Mouse (Mus musculus): ENCODE measurements at regions not wholly inside any gene's neighbourhood (a gene's known extent, or its start where the extent isn't known, plus 50 kb on each side); places are given as distances from the start of the nearest gene placed in this dataset.
"Not testable (repeated sequence)": the region's sequence is repeated elsewhere in the genome, so short reads cannot be mapped to it uniquely, and the experiment has no call there.

DNA sequence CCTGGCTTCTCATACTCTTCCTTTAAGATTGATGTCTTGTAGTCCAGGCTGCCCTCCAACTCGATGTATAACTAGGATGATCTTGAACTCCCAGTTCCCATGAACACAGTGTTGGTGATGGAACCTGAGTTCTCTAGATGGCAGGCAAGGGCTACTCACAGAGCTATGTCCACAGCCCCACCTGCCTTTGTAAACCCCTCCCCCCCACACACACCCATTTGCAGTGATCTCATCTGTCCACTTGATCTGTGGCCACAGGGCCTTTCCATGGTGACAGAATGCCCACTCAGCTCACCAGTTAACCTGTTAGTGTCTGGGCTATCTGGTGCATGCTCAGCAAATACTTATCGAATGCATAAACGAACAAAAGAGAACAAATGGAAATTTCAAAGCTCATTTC, 176.4 kb downstream of the Nucb2 start:
- no peak for DNase-seq (ENCODE audit: low spot score in 2 of 2)

DNA sequence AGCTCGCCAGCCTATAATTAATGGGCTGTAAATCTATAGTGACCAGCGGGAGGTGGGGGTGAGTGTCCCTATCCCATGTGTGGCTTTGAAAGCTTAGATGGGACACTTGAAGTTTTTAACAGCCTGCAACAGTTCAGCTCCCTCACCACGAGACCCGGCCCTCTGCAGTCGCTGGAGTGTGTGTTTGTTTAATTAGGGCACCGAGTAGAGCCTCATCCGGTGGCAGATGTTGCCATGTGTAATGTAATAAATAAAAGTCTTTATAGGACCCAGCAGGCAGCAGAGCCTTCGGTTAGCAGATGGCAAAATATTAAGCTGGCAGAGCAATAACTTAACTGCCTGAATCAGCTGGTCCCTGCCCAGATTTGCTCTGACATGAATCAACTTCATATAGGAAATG, 177.1 kb downstream of the Nucb2 start:
- no peak for DNase-seq (ENCODE audit: low spot score in 2 of 2)

DNA sequence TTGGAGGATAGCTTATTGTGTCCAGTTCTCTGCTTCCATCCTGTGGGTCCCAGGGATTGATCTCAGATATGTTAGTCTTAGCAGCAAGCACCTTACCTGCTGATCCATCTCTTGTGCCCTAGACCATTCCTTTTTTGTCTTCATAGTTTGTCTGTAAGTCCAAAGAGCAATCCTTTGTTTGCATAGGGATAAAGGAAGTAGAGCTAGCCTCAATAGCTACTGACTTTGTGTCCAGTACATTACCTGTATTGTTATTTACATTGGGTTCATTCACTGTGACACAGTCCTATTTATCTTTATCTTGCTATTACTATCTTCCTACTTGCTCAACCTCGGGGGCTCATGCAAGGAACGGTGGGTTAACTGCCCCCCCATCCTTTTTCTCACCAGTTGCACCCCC, 196.2 kb downstream of the Nucb2 start:
- DNase-seq (ENCODE audit: low spot score in 2 of 2), result no peak

DNA sequence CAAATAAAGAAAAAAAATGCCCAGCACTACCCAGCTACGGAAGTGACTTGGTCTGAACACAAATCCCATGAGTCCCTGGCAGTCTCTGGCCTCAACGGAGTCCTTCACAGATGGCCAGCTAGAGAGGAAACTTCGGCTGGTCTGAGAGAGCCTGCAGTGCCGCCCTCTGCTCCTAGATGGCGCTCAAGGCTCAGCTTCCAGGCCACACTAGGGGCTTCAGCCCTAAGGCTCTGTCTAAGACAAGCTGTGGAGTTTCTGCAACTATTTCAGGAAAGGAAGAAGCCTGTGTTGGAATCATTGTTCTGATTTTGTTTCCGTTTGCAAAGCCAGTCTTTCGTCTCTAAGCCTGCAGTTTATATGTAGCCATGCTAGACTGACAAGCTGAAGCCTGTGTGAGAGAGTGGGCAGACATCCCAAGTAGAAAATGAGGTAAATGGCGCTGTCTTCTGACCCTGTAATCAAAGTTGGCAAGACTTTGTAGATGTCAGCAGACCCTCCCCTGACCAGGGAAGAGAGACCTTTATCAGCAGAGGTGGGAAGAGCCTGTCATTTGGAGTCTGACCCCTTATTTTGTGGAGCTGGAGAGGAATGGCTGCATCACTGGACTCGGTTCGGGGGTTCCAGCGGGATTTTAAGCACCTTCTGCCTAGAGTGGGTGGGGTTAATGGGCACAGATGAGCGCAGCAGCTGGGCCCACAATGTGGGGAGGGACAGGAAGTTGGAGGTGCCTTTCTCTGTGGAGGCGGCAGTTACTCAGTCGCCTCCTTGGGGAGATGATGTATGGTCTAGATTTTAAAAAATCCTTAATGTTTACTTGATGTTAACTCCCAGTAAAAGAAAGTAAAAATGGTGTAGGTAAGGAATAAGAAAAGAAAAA, 197.5 kb downstream of the Nucb2 start:
- peak; percentile 86 to 91 for DNase-seq (ENCODE audit: low spot score in 2 of 2)

DNA sequence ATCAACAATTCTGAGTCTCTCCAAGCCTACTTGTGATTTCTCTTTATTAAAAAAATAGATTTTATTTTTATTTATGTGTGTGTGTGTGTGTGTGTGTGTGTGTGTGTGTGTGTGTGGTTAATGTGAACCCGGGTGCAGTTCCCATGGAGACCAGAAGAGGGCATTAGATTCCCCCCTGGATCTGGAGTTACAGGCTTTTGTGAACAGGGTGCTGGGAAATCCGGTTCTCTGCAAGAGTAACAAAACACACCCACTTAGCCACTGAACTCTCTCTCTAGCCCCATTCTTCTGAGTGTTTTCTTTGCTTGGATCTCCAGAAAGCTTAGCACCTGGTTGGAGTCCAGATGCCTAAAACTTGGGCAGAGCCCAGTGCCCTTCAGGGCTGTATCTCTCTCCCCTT, 198.4 kb downstream of the Nucb2 start:
- DNase-seq (ENCODE audit: low spot score in 2 of 2), result no peak

DNA sequence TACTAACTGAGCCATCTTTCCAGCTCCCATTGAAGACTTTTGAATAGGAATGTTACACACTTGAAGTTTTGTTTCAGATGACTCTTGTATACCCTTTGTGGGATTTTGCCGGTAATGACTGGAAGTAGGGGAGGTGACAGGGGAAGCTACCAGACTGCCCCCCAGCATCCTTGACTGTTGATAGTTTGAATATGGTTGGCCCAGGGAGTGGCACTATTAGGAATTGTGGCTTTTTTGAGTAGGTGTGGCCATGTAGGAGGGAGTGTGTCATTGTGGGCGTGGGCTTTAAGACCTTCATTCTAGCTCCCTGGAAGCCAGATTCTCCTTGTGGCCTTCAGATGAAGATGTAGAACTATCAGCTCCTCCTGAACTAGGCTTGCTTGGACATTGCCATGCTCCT, 207.4 kb downstream of the Nucb2 start:
- no peak for DNase-seq (ENCODE audit: low spot score in 2 of 2)

DNA sequence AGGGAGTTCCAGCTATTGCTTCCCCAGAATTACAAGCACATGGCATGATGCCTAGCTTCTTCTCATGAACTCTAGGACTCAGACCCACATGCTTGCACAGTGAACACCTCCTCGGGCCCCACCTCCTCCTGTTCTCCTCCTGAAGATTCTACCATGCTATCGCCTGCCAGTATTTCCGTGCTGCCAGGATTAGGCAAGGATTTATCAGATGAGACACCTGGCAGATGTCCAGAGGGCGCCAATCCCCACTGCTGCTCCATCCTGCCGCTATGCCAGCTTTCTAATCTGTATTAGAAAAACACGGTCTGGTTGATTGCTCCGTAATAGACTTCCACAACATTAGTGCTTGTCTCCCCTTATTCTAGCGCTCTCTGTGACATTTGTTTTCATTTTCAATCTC, 209.0 kb downstream of the Nucb2 start:
- DNase-seq (ENCODE audit: low spot score in 2 of 2), result no peak

DNA sequence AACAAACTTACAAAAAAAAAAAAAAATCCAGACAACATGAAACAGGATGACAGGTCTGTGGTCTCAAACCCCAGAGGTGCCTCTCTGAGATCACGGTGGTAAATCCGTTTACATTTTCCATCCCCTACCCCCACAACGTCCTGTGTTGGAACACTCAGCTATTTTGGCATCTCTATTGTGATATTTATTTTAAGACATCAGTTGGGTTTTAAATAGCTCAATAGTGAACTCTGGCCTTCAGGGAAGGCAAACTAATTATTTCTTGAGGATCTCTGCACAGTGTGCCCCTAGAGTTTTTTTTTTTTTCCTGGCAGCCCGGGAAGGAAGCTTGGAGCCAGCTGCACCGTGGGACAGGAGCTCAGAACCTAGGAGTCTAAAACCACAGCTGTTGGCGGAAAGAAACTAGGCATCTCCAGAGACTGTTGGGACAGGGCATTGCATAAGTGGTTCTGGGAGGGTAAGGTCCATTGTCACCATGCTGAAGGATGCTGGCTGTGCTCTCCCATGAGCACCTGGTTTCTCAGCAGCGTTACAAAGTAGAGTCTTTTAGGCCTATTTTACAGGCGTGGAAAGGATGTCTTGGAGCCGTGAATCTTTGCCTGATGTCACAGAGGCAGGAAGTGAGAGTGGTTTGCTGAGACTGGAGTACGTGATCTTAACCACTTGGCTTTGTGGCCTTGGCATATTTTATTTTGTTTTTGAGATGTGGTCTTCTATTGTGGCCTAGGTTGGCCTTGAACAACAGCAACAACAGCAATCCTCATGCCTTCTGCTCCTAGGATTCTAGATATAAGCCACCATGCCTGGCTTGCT, 211.3 kb downstream of the Nucb2 start:
- DNase-seq (ENCODE audit: low spot score in 2 of 2), result no peak

DNA sequence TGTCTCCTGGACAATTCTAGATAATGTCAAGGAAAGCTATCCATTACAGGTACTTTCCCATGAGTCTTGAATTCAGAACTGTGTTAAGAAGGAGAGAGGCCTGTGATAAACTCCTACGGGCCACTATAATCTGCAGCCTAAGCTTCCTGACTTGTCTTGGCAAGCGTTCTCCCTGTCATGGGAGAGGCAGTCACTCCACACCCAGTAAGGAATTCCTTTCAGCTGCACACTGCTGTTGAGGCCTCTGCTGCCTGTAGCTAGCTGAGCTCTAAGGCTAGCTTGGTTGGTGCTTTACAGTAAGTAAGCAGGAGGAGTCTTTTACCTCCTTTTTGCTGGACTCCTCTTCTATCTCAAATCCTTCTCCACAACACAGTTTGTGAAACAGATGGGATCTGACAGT, 224.2 kb downstream of the Nucb2 start:
- DNase-seq (ENCODE audit: low spot score in 2 of 2), result no peak

DNA sequence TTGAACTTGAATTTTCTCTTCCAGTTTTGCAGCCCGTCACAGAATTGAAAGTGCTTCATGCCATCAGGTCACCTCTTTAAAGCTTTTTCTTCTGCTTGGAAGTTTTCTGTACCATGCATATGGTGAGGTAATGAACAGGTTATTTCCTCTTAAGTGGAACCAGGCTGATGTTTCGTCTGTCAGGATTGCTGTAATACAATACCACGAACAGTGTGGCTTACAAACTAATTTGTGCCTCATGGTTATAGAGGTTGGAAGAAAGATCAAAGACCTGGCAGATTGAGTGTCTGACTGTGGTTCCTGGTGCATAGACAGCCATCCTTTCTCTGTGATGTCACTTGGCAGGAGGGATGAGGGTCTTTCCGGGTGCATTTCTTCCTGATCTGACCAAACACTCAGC, 225.6 kb downstream of the Nucb2 start:
- no peak for DNase-seq (ENCODE audit: low spot score in 2 of 2)

DNA sequence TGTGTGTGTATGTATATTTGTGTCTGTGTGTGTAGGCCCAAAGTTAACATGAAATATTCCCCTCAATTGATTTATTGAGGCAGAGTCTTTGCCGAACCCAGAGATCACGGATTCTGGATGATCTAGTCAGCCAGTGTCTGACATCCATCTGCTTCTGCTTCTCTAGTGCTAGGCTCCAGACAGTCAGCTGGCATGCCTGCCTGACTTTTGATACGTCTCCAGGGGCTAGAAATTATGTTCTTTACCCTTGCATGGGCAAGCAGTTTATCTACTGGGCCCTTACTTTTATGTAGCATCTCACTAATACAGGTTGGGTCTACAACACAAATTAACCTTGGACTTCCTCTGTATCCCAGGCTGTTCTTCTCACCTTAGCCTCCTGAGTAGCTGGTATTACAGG, 231.5 kb downstream of the Nucb2 start:
- DNase-seq (ENCODE audit: low spot score in 2 of 2), result no peak

DNA sequence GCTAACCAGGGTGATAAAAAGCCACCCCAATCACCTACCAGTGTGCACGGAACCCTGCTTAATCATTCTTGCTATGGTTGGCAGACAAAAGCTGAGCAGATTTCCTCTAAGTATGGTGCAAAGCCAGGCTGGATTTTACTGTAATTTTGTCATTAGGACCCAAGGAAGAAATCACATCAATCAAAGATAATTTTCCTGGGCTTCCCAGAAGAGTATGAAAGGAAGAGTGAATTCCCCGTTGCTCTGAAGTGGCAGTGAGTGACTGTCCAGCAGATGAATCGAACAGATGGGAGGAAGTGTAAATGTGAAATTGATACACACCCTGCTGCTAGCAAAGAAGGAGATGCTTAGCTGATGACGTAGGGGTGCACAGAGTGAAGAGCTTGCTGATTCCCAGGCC, 232.2 kb downstream of the Nucb2 start:
- no peak for DNase-seq (ENCODE audit: low spot score in 2 of 2)

DNA sequence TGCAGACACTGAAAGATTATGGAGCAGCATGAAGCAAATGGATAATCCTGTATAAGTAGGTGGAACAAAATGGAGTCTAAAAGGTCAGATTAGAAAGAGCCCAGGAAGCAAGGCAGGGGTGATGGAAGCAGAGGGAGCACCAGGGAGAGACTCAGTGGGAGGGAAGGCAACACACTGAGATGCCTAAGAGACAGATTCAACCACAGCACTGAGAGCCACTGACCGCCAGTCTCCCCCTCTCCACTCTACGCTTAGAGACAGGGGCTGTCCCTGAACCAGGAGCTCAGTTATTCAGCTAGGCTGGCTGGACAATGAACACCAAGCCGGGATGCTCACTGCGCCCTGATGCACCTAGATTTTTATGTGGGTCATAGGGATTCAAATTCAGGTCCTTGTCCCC, 233.8 kb downstream of the Nucb2 start:
- DNase-seq (ENCODE audit: low spot score in 2 of 2), result no peak

DNA sequence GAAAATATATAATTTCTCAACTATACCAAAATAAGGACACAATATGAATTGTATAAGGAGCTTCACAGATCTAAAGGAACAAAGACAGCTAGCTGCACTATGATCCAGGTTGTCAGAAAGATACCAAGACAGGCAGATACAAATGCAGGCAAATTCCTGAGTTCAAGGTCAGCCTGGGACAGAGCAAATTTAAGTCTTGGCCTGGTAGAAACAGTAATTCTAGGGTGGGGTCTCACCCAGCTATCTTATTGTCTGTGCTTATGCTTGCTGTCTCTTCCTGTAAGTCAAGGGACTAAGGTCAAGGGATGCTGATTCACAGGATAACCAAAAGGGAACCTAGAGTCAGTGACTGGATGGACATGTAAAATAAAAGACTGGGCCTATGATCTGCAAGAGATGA, 250.4 kb downstream of the Nucb2 start:
- no peak for DNase-seq (ENCODE audit: low spot score in 2 of 2)

DNA sequence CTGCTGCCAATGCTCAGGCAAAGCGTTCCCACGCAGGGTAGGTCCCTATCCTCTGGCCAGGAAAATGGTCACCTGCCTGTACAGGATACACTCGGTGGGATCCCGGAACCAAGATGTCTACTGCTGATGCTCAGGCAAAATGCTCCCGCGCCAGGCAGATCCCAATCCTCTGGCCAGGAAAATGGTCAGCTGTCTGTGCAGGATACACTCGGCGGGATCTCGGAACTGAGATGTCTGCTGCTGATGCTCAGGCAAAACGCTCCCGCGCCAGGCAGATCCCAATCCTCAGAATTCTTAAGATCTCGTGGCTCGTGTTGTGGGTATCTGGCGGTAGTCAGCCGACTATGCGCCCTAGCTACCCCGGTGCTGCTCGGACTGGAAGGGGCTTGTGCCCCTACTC, 288.0 kb downstream of the Nucb2 start:
- DNase-seq (ENCODE audit: low spot score in 2 of 2), result not testable (repeated sequence)

DNA sequence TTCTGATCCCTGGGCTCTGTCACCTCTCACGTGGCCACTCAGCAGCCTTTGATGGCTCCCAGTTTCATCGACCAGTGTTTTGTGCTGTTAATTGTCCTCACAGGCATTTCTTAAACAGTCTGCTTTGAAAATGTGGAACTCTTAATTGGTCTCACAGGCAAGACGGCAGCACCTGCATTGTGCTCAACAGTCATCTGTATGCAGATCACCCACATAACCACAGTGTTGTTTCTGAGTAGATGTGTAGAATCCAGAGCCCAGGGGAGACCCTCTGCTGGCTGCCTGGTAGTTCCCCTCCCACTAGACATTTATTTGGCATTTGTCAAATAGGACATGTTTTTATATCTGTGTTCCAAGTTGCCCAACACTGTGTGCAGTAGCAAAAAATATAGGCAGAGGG, 304.3 kb downstream of the Nucb2 start:
- no peak for DNase-seq (ENCODE audit: low spot score in 2 of 2)

DNA sequence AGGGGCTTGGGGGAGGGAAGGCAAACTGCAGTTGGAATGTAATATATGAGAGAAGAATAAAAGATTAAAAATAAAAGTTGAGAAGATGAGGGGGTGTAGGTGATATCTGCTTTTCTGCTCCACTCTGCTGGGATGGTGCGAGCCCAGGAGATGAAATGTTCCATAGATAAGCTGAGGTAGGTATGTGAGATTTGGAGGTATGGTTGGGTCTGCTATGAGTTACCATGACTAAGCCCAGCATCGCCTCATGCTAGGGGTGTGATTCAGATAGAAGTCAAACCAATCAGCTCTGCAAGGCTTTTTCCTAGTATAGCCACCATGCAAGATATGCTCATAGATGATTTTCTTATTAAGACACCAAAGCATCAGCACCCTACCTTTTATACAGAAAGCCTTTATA, 312.3 kb downstream of the Nucb2 start:
- DNase-seq (ENCODE audit: low spot score in 2 of 2), result peak; percentile 14 to 17

DNA sequence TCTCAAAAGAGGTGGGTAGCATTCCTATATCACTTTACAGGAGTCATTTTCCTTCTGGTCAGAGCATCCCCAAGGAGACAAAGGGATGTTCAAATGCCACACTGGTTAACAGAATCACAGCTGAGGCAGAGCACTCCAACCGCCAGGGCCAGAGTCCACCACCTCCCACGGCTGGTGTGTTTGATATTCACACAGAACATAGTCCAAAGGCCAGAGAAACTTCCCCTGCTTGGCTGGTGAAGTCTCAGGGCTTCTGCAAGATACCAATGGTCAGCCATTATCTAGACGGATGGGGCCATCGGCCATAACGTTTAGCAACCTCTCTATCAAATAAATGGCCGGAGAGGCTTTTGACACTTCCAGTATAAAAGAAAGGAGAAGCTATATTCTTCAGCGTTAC, 313.8 kb downstream of the Nucb2 start:
- DNase-seq (ENCODE audit: low spot score in 2 of 2), result no peak

DNA sequence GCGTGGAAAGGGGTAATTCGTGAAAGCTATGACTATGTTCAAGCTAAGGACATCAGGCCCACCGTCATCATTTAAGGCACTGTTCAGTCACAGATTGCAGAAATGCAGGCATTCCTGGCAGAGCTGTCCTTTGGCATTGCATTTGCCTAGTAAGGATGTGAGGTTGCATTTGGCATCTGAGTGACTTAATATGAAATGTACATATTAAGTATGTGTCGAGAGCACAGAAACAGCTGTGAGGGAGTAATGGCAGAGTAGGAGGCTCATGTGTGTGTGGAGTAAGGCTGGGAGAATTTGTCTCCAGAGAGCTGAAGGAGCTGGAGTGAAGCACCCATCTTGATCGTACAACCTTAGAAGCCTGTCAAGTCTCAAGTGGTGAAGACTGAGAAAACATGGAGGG, 316.4 kb downstream of the Nucb2 start:
- no peak for DNase-seq (ENCODE audit: low spot score in 2 of 2)

DNA sequence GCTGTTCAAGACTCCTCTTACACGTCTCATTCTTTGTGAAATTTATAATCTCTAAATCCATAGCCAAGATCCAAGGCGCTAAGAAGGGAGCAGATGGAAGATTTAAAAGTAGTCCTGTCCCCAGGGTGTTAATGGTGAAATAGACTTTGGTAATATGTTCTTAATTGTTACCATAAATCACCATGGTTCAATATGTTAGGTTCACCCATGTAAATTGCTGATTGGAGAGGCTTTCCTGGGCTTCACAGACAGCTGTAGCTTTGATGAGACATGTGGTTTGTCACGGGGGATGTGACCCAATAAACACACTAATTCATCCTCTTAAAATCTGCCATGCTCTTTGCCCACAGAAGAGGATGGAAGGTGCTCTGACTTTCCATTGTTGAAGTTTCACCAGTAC, 338.7 kb downstream of the Nucb2 start:
- no peak for DNase-seq (ENCODE audit: low spot score in 2 of 2)

DNA sequence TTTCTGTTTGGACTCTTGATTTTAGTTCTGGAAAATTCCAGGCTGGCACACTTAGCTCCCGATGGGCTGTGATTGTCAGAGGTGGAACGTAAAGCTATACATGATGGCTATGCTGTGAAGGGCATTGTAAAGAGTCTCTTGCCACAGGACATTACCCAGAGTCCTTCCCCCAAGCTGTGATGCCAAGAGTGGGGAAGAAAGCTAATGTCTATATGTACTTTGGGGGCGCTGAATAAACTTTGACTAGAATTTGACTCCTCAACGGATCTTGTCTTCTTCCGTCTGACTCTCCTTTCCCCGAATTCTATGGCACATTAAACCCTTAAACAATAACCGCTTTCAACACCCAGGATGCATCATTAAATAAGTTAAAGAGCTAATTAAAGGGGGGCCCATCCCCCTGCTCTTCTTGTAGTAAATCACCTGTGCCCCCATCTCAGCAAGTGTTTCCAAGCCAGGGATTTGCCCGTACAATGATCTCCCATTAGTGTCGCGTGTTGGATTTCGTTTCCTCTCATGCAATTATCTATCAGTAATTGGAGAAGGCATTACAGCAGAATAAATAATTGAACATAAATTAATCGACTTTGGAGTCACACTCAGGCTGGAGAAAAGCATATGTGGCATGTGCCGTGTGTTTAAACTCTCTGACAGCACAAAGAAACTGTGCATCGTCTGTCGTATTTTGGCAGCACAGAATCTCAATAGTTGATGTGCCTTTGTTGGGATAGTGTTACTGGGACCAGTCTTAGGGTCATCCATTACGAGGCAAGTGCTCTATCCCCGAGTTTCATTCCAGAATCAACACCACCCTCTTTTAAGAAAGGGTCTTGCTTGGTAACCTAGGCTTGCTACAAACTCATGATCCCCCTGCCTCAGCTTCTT, 343.9 kb downstream of the Nucb2 start:
- DNase-seq (ENCODE audit: low spot score in 2 of 2), result no peak

DNA sequence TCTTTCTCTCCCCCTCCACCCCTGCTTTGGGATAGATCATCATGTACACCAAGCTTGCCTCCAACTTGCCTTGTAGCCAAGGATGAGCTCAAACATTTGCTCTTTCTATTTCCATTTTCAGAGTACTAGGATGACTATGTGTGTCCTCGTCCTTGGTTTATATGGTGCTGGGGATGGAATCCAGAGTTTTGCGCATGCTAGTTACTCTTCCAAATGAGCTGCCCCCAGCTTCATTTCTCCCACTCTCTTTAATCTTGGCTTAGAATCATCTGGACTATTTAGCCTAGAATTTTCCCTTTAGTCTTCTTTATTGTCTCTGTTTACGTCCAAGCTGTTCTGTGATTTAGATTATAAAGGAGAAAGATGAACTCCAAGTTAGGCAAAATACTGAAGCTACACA, 349.2 kb downstream of the Nucb2 start:
- peak; percentile 2 to 3 for DNase-seq (ENCODE audit: low spot score in 2 of 2)
